Mouse (Mus musculus): ENCODE results near the gene Gm20441.
"Not testable (repeated sequence)": the region's sequence is repeated elsewhere in the genome, so short reads cannot be mapped to it uniquely, and the experiment has no call there.

The Gm20441 gene

DNA sequence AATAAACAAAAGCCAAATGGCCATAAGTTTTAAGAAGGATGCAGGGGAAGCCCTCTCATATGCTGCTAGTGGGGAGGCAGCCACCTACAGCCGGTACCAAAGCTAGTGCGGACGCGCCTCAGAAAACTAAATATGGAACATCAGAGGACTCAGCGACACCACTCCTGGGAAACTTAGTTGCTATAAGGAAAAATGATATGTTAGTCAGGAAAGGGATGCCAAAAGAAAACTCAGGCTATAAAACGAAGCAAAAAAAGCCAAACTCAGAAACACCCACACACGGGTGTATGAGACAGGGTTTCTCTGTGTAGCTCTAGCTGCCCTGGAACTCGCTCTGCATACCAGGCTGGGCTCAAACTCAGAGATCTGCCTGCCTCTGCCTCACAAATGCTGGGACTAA is 7.5 kb upstream of the Gm20441 start:
- in situ Hi-C loops (cut with MboI, MseI), result loop anchor here (25.0 kb wide), 1 partner anchor 476 kb away; the partner anchor contains the start of gene Adora2a

DNA sequence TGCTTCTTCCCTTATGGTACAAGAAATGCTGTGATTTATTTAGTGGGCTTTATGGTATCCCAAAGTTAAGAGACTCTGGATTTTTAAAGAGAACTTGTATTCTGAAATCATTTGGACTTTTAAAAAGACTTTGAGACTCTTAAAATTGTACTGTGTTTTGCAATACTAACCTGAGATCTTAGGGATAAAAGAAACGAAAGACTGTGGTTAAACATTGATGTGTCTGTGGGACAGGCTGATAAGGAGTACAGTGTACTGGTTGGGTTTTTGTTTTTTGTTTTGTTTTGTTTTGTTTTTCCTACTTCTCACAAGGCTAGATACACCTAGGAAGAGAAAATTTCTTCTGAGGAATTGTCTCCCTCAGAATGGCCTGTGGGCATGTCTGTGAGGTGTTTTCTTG is 4.7 kb upstream of the Gm20441 start:
- in situ Hi-C loops (cut with MboI, MseI), result loop anchor here (25.0 kb wide), 1 partner anchor 473 kb away; the partner anchor contains the start of gene Adora2a

GRCm38 (mm10) chr10:75779206-75780174 is 1.3 kb downstream of the Gm20441 start:
- in situ Hi-C loops (cut with MboI, MseI), result loop anchor here (5.0 to 25.0 kb wide), 2 partner anchors 48 to 467 kb away; partner anchors contain the start of gene Adora2a

- in situ Hi-C loops (cut with MboI, MseI), result loop anchor here (25.0 kb wide), 1 partner anchor 466 kb away; the partner anchor contains the start of gene Adora2a
These were observed 2.9 kb downstream of the Gm20441 start for GRCm38 (mm10) chr10:75777885-75778284.

DNA sequence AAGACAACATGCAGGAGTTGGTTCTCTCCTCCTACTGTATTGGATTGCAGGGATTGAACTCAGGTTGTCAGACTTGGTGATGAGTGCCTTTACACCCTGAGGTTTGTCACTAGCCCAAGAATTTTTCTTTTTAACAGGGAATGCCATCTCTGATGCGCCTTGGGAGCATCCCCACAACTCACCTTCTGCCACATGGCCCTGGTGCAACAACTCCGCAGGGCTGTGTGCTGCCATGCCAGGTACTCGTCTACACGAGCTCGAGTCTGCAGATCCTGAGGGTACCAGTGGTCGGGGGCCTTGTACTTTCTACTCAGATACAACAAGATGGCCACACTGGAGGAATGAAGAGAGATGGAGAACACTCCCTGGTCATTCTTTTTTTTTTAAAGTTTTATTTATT is 4.2 kb downstream of the Gm20441 start:
- in situ Hi-C loops (cut with MboI, MseI), result loop anchor here (25.0 kb wide), 1 partner anchor 464 kb away; the partner anchor contains the start of gene Adora2a

DNA sequence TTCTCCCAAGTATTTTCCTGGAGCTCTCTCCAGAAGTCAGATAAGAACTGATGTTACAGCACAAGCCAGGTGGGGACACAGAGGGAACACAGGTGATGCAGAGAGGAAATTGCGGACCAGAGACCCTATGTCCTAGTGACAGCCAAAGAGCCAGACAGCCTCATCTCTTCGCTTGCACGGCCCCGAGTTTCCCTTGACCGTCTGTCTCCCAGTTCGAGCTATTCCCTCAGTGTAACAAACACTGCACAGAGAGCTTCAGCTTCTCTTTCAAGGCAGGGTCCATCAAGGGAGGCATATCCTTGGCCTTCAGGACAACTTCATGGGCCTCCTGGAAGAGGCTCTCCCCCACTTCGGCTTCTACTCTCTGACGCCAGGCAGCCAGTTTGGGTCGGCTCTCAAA is 6.2 kb downstream of the Gm20441 start:
- in situ Hi-C loops (cut with MboI, MseI), result no loop called here

GRCm38 (mm10) chr10:75774102-75774501 is 6.7 kb downstream of the Gm20441 start:
- in situ Hi-C loops (cut with MboI, MseI), result no loop called here

GRCm38 (mm10) chr10:75772795-75773664 is 7.7 kb downstream of the Gm20441 start, which contains the start of gene Ddt:
Gene Ddt, minus strand, starts transcription at chr10:75773414.
- in situ Hi-C loops (cut with MboI, MseI), result no loop called here

DNA sequence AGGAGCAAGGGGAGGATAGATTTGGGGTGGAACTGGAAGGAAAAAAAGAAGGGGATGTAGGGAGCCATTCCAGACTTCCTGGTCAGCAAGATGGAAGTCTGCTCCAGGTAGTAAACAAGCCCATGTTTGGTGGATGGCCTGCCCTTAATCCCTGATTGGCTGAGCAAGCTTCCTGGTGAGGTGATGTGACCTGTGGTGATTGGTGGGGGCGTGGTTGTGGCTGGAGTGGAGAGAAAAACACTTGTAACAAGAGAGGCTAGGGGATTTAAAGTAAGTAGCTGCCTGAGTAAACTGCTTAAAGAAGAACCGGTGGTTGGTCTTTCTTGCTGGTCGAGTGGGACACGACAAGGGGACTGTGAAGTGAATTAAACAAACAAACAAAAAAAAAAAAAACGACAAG is 13.0 kb downstream of the Gm20441 start:
- in situ Hi-C loops (cut with MboI, MseI), result not testable (repeated sequence)

- in situ Hi-C loops (cut with MboI, MseI), result no loop called here
These were observed 13.9 kb downstream of the Gm20441 start for GRCm38 (mm10) chr10:75766856-75767255.

DNA sequence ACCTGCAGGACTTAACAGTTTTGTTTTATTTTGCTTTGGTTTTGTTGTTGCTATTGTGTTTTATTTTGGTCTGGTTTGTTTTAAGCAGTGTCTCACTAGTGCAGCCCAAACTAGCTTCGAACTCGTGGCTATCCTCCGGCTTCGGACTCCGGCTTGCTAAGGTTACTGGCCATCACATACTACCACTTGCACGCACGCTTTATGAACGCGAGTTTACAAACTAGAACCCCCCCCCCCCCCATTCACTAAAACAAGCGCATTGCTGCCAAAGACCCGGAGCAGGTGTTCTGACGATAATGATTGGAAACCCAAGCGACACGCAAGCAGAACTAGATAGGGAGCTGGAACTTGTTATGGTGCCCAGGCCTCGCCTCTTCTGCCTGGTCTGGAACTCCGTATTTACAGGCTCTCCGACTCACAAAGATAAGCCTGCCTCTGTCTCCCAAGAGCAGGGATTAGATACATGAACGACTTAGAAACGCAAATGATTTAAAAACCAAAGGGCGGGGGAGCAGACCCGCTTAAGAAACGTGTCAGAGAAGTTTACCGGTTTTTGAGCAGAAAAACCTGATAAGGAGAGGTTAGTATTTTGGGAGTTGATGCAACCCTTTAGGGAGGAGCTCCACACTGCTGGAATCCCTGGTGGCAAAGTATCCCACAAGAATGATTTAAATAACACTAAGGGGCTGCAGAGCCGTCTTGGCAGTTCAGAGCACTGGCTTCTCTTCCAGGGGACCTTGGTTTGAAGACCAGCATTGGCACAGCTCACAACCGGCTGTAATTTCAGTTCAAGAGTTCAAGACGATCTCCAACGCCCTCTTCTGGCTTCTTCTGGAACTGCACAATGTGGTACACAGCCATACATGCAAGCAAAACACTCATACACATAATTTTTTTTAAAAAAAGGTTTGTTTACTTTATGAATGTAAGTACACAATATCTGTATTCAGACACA is 16.0 kb downstream of the Gm20441 start:
- in situ Hi-C loops (cut with MboI, MseI), result no loop called here

DNA sequence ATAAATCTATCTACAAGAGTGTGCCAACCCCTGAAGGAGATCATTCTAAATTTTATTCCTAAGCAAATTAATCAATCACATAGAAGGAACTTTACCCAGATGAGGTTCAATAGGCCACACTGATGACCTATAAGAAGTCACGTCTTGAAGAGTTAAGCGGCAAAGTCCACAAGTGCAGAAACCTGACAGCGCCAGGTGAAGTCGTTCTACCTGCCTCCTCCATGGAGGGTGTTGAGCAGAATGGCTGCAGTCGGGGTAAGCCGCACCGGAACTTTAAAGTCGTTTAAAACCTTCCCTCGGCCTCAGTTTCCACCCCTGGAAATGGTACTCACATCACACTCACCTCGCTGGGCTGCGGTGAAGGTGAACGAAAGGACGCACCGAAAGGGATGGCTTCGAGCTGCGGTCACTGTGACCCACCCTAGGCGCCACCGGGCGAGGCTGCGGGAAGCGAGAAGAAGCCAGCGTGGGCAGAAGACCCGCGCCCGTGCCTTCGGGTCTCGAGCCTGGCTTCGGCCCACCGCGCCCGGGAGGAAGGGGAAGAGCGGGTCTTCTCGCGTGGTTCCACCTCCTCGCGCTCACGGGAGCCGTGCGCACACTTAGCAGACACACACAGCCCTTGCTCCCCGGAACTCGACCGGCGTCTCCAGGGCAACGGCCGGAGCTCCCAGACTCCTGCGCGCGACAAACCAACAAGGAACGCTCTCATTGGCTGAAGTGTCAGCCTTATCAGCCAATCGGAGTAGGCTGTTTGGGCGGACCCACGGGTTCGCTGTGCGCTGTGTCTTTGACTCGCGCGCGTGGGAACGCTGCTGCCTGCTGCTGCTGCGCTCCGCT is 16.9 kb downstream of the Gm20441 start, which contains the start of gene Cabin1:
Gene Cabin1 (minus strand): TSS at position 660 of the 837 bp plus-strand sequence.
- in situ Hi-C loops (cut with MboI, MseI), result no loop called here

DNA sequence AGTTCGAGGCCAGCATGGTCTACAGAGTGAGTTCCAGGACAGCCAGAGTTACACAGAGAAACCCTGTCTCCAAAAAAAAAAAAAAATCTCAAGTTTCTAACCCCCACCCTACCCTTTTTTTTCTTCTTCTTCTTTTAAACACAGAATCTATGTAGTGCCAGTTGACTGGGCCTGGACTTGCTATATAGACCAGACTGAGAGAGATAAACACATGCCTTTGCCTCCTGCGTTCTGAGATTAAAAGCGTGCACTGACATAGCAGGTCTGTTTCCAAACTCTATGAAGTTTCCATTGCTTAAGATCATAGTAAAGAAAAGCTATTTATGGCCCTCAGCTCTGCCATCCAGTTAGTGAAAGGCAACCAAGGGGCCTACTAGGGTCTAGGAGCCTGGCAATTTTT is 18.3 kb downstream of the Gm20441 start:
- in situ Hi-C loops (cut with MboI, MseI), result no loop called here

GRCm38 (mm10) chr10:75760311-75760710 is 20.4 kb downstream of the Gm20441 start:
- in situ Hi-C loops (cut with MboI, MseI), result no loop called here

DNA sequence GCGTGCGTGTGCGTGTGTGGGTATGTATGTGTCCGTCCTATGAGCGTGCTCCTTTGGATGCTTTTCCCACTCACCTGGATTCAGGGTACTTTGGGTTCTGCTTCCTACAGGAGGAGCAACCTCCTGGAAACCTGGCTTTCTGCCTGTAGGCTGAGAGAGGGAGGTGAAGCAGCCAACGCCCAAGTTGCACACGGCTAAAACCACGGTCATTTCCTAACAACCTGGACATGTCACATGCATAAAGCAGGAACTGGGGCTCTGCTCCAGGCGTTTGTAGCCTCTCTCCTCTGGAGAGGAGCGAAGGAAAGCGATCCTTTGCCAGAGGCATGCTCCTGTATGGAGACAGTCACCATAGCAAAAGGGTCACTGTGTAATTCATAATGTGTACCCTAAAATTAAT is 24.0 kb downstream of the Gm20441 start:
- in situ Hi-C loops (cut with MboI, MseI), result loop anchor here (5.0 kb wide), 1 partner anchor 71 kb away; no protein-coding TSS in a partner anchor

DNA sequence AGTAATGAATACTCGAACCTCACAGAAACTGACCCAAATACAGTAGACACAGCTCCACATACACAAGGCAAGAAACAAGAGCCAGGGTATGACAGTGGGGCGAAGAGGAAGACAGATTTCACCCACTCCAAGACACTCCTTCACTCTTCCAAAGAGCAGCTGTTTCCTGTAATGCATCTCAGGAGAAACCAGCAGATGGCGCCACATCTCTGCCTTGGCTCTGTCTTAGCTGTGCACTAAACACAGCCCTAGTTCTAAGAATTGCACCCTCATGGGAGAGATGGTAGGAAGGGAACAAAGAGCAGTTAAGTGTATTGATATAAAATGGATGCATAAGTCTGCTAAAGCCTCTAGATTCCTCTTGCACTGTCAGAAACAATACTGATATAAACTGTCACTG is 36.7 kb downstream of the Gm20441 start:
- in situ Hi-C loops (cut with MboI, MseI), result loop anchor here (5.0 kb wide), 1 partner anchor 113 kb away; no protein-coding TSS in a partner anchor

GRCm38 (mm10) chr10:75743369-75743768 is 37.4 kb downstream of the Gm20441 start:
- in situ Hi-C loops (cut with MboI, MseI), result loop anchor here (5.0 kb wide), 1 partner anchor 114 kb away; no protein-coding TSS in a partner anchor

- in situ Hi-C loops (cut with MboI, MseI), result loop anchor here (5.0 kb wide), 1 partner anchor 116 kb away; no protein-coding TSS in a partner anchor
These were observed 39.9 kb downstream of the Gm20441 start for GRCm38 (mm10) chr10:75740866-75741265.

DNA sequence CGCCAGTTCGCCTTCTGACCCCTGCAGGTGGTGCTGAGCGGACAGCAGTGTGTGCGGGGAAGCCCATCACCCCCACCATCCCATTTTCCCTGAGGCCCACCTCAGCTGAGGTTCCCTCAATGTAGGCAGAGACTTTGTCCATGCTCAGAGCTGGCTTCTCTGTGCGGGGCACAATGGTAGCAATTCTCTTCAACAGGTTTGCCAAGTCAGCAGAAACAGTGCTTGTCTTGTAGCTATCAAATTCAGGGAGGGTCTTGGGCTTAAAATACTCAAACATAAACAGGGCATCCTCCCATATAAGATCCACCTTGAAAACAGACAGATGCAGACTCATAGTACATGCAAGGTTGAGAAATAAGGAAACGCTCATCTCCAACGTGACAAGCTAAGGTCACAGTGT is 55.3 kb downstream of the Gm20441 start:
- in situ Hi-C loops (cut with MboI, MseI), result loop anchor here (10.0 kb wide), 1 partner anchor 1569 kb away; no protein-coding TSS in a partner anchor
